Mouse (Mus musculus): ENCODE results near the gene Cacna1i. TPM values are rescaled to one million over a fixed set of nuclear protein-coding genes. Genes with fewer than 3 reads are reported as not detected.

Cacna1i gene
- 0.01 and 0.04 TPM in 2 replicates for polyA plus RNA-seq (2016; fragmentation: Nextera tagmentation; extraction: Ambion mirVana)

- H3K4me3 ChIP-seq, result peak within 1 kb of the TSS; percentile 60
- peak within 1 kb of the TSS; percentile 45 for H3K27ac ChIP-seq
- peak; percentile 33 for DNase-seq (ENCODE audit: low spot score)
- no peaks in the 10 kb centered on the region for H3K9me3 ChIP-seq
- peaks cover 38% of the 10 kb centered on the region for H3K4me1 ChIP-seq (replicated peaks)
- WGBS, result 2% methylated on average over 50 of the region's 50 CpGs
- peaks cover 99% of the 10 kb centered on the region for H3K27me3 ChIP-seq (ENCODE audit: insufficient read depth, poor library complexity, severe bottlenecking)
- H3K36me3 ChIP-seq, result no peaks in the 10 kb centered on the region
Observed at GRCm38 (mm10) chr15:80286851-80287415, at the start of gene Cacna1i. Cacna1i (plus strand) TSS chr15:80287238.

- H3K27me3 ChIP-seq (ENCODE audit: insufficient read depth, poor library complexity, severe bottlenecking), result no peaks in the 10 kb centered on the region
- 97% methylated on average over 12 of the region's 12 CpGs for WGBS
- no peaks in the 10 kb centered on the region for H3K9me3 ChIP-seq
- H3K4me3 ChIP-seq, result no peak overlapping the region
- no peaks in the 10 kb centered on the region for H3K4me1 ChIP-seq (replicated peaks)
- peaks cover 91% of the 10 kb centered on the region for H3K36me3 ChIP-seq
- no peak for DNase-seq (ENCODE audit: low spot score)
- no peak overlapping the region for H3K27ac ChIP-seq
Observed at GRCm38 (mm10) chr15:80248135-80248534, 38.9 kb upstream of the Cacna1i start.

- Histone ChIP-seq H3K4me3 (no peak overlapping the region), H3K36me3 (peaks cover 88% of the 10 kb centered on the region), H3K27me3 (ENCODE audit: insufficient read depth, poor library complexity, severe bottlenecking) (no peaks in the 10 kb centered on the region), H3K27ac (no peak overlapping the region), H3K9me3 (no peaks in the 10 kb centered on the region), H3K4me1 (replicated peaks) (peaks cover 2% of the 10 kb centered on the region)
- no peak for DNase-seq (ENCODE audit: low spot score)
- 98% methylated on average over 1 of the region's 1 CpGs for WGBS
Observed at GRCm38 (mm10) chr15:80248596-80248995, 38.4 kb upstream of the Cacna1i start.

- Histone ChIP-seq H3K4me1 (replicated peaks) (peaks cover 12% of the 10 kb centered on the region), H3K27ac (no peak overlapping the region), H3K9me3 (no peaks in the 10 kb centered on the region), H3K4me3 (no peak overlapping the region), H3K36me3 (peaks cover 77% of the 10 kb centered on the region), H3K27me3 (ENCODE audit: insufficient read depth, poor library complexity, severe bottlenecking) (no peaks in the 10 kb centered on the region)
- DNase-seq (ENCODE audit: low spot score), result no peak
- 96% methylated on average over 10 of the region's 10 CpGs for WGBS
Observed at GRCm38 (mm10) chr15:80249672-80250071, 37.4 kb upstream of the Cacna1i start.

GRCm38 (mm10) chr15:80250586-80250985 is 36.5 kb upstream of the Cacna1i start:
- DNase-seq (ENCODE audit: low spot score), result no peak
- WGBS, result 92% methylated on average over 6 of the region's 6 CpGs
- peaks cover 70% of the 10 kb centered on the region for H3K36me3 ChIP-seq
- no peaks in the 10 kb centered on the region for H3K27me3 ChIP-seq (ENCODE audit: insufficient read depth, poor library complexity, severe bottlenecking)
- H3K4me1 ChIP-seq (replicated peaks), result peaks cover 14% of the 10 kb centered on the region
- H3K27ac ChIP-seq, result no peak overlapping the region
- H3K4me3 ChIP-seq, result no peak overlapping the region
- H3K9me3 ChIP-seq, result no peaks in the 10 kb centered on the region

GRCm38 (mm10) chr15:80253530-80253929 is 33.5 kb upstream of the Cacna1i start:
- WGBS, result 56% methylated on average over 2 of the region's 2 CpGs
- H3K27me3 ChIP-seq (ENCODE audit: insufficient read depth, poor library complexity, severe bottlenecking), result no peaks in the 10 kb centered on the region
- 0 out of 2 replicates have a peak overlapping the region, but pooled peaks have one; percentile 14 for H3K4me3 ChIP-seq
- no peak for DNase-seq (ENCODE audit: low spot score)
- H3K27ac ChIP-seq, result peak overlapping the region; percentile 100; the same call in 1 of the 2 replicates
- H3K36me3 ChIP-seq, result peaks cover 68% of the 10 kb centered on the region
- no peaks in the 10 kb centered on the region for H3K9me3 ChIP-seq
- peaks cover 38% of the 10 kb centered on the region for H3K4me1 ChIP-seq (replicated peaks)

- Histone ChIP-seq H3K36me3 (peaks cover 68% of the 10 kb centered on the region), H3K9me3 (no peaks in the 10 kb centered on the region), H3K27ac (peak overlapping the region; percentile 100), H3K4me3 (peak overlapping the region; percentile 100), H3K4me1 (replicated peaks) (peaks cover 43% of the 10 kb centered on the region), H3K27me3 (ENCODE audit: insufficient read depth, poor library complexity, severe bottlenecking) (no peaks in the 10 kb centered on the region)
- WGBS, result 58% methylated on average over 6 of the region's 6 CpGs
- no peak for DNase-seq (ENCODE audit: low spot score)
Observed at GRCm38 (mm10) chr15:80254207-80254606, 32.8 kb upstream of the Cacna1i start.

- Histone ChIP-seq H3K36me3 (peaks cover 68% of the 10 kb centered on the region), H3K4me3 (peak within 1 kb of the TSS; percentile 100), H3K27me3 (ENCODE audit: insufficient read depth, poor library complexity, severe bottlenecking) (no peaks in the 10 kb centered on the region), H3K4me1 (replicated peaks) (peaks cover 50% of the 10 kb centered on the region), H3K9me3 (no peaks in the 10 kb centered on the region), H3K27ac (peak within 1 kb of the TSS; percentile 100)
- peak; percentile 97 for DNase-seq (ENCODE audit: low spot score)
- WGBS, result under 1% methylated on average over 62 of the region's 62 CpGs
Observed at GRCm38 (mm10) chr15:80254847-80255645, 32.0 kb upstream of the Cacna1i start, which contains the start of gene Atf4. Atf4 (plus strand) TSS chr15:80255184.

GRCm38 (mm10) chr15:80255646-80256121 is 31.4 kb upstream of the Cacna1i start:
- Histone ChIP-seq H3K9me3 (no peaks in the 10 kb centered on the region), H3K27me3 (ENCODE audit: insufficient read depth, poor library complexity, severe bottlenecking) (no peaks in the 10 kb centered on the region), H3K27ac (peak overlapping the region; percentile 100), H3K36me3 (peaks cover 68% of the 10 kb centered on the region), H3K4me1 (replicated peaks) (peaks cover 55% of the 10 kb centered on the region), H3K4me3 (peak overlapping the region; percentile 100)
- DNase-seq (ENCODE audit: low spot score), result peak; percentile 84
- WGBS, result under 1% methylated on average over 51 of the region's 51 CpGs

GRCm38 (mm10) chr15:80256242-80256641 is 30.8 kb upstream of the Cacna1i start:
- no peaks in the 10 kb centered on the region for H3K27me3 ChIP-seq (ENCODE audit: insufficient read depth, poor library complexity, severe bottlenecking)
- DNase-seq (ENCODE audit: low spot score), result no peak
- peak overlapping the region; percentile 100 for H3K27ac ChIP-seq
- peaks cover 68% of the 10 kb centered on the region for H3K36me3 ChIP-seq
- WGBS, result 14% methylated on average over 16 of the region's 16 CpGs
- H3K9me3 ChIP-seq, result no peaks in the 10 kb centered on the region
- peaks cover 55% of the 10 kb centered on the region for H3K4me1 ChIP-seq (replicated peaks)
- peak overlapping the region; percentile 100 for H3K4me3 ChIP-seq

- 69% methylated on average over 12 of the region's 12 CpGs for WGBS
- Histone ChIP-seq H3K27me3 (ENCODE audit: insufficient read depth, poor library complexity, severe bottlenecking) (no peaks in the 10 kb centered on the region), H3K4me3 (peak overlapping the region; percentile 100), H3K4me1 (replicated peaks) (peaks cover 55% of the 10 kb centered on the region), H3K27ac (peak overlapping the region; percentile 100), H3K9me3 (no peaks in the 10 kb centered on the region), H3K36me3 (peaks cover 62% of the 10 kb centered on the region)
- no peak for DNase-seq (ENCODE audit: low spot score)
Observed at GRCm38 (mm10) chr15:80256656-80257601, 30.1 kb upstream of the Cacna1i start.

GRCm38 (mm10) chr15:80257602-80258239 is 29.3 kb upstream of the Cacna1i start:
- 45% methylated on average over 4 of the region's 4 CpGs for WGBS
- Histone ChIP-seq H3K27me3 (ENCODE audit: insufficient read depth, poor library complexity, severe bottlenecking) (no peaks in the 10 kb centered on the region), H3K36me3 (peaks cover 63% of the 10 kb centered on the region), H3K4me1 (replicated peaks) (peaks cover 61% of the 10 kb centered on the region), H3K4me3 (peak overlapping the region; percentile 16), H3K9me3 (no peaks in the 10 kb centered on the region), H3K27ac (peak overlapping the region; percentile 51)
- DNase-seq (ENCODE audit: low spot score), result no peak

Measured in hindbrain, embryonic 10.5 days (tissue).